Mouse (Mus musculus) Patski (cell line): ENCODE data around the gene Mcm9. TPM values are rescaled to one million over a fixed set of nuclear protein-coding genes. Genes with fewer than 3 reads are reported as not detected.
"Not testable (repeated sequence)": the region's sequence is repeated elsewhere in the genome, so short reads cannot be mapped to it uniquely, and the experiment has no call there.

Experiments used
- ATAC-seq: fragments of 100-300 bp; one replicate; pipeline ENCODE4 v1.8.0; 2021
- CTCF ChIA-PET: fragments of 350-600 bp; sonication (Branson Sonifier 250); formaldehyde crosslinking; loops from one replicate; lab custom pipeline; 2022; ENCODE audit warnings: inconsistent platforms; lab: Charles Lee
- POLR2A ChIA-PET: fragments of 350-600 bp; sonication (Branson Sonifier 250); formaldehyde crosslinking; loops from one replicate; lab custom pipeline; 2022; ENCODE audit warnings: antibody characterized with exemption, inconsistent platforms; lab: Charles Lee
- DNase-seq: peaks from one replicate; pipeline ENCODE4 v3.0.0-alpha.2; 2011; ENCODE audit warnings: low read depth, low spot score
- H3K27me3 ChIP-seq: fragments of 371-371 bp; one replicate; pipeline ENCODE4 v1.5.1; 2021
- CTCF ChIP-seq: fragments of 100-300 bp; IDR thresholded peaks from one replicate; pipeline ENCODE4 v1.5.1; 2021
- in situ Hi-C: fragments of 300-500 bp; cut with MboI; formaldehyde crosslinking; loops from 3 replicates; pipeline ENCODE4 v1.11.1; 2018; ENCODE audit warnings: low pct_unique_long_range_greater_than_20kb, mixed read lengths
- polyA plus RNA-seq: library from polyadenylated mRNA; unstranded; gene quantifications from one replicate; pipeline ENCODE4 v1.2.3, GENCODE M21; 2021

The Mcm9 gene
- 8.8 TPM for polyA plus RNA-seq

- DNase-seq, ATAC-seq, POLR2A ChIA-PET: not testable (repeated sequence)
- CTCF ChIA-PET: interaction anchor here (0.7 to 1.9 kb wide), 2 partner anchors 29 to 30 kb away, joined by 3 to 7 read pairs; no protein-coding TSS in a partner anchor
- in situ Hi-C loops: loop anchor here (5.0 to 25.0 kb wide), 2 partner anchors 167 to 432 kb away; no protein-coding TSS in a partner anchor
- H3K27me3 ChIP-seq: peaks cover 25% of the 10 kb centered on the region
Observed at GRCm38 (mm10) chr10:53630339-53630738, at the start of gene Mcm9. Gene Mcm9 (minus strand): TSS chr10:53630439.

GRCm38 (mm10) chr10:53661788-53662187 is 31.5 kb upstream of the Mcm9 start:
- CTCF ChIA-PET: interaction anchor here (1.1 kb wide), 1 partner anchor 68 kb away, joined by 3 read pairs; no protein-coding TSS in a partner anchor
- ATAC-seq (no peak), DNase-seq (no peak)
- no peak for TF ChIP-seq CTCF
- POLR2A ChIA-PET: no interaction called here
- in situ Hi-C loops: no loop called here
- H3K27me3 ChIP-seq: peaks cover 2% of the 10 kb centered on the region

- TF ChIP-seq CTCF: peak; percentile 48
- POLR2A ChIA-PET, H3K27me3 ChIP-seq, ATAC-seq, in situ Hi-C loops, DNase-seq: not testable (repeated sequence)
- CTCF ChIA-PET: interaction anchor here (0.8 to 1.6 kb wide), 3 partner anchors 9 to 56 kb away, joined by 3 to 6 read pairs (median 3); no protein-coding TSS in a partner anchor
Observed at GRCm38 (mm10) chr10:53654239-53654638, 24.0 kb upstream of the Mcm9 start.

DNA sequence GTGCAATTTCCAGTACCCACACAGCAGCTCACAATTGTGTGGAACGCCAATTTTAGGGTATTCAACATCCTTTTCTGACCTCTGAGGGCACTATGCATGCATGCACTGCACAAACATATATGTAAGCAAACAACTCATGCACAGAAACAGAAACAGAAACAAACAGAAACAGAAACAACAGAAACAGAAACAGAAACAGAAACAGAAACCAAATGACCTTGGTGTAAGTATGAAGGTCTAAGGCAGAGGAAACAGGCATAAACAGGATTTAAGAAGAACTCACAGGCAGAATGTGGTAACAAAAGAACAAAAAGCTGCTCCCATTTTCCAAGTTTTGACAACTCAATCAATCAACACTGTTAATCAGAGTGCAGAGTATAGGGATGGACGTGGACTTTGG is 20.4 kb upstream of the Mcm9 start:
- DNase-seq: no peak
- no peak for TF ChIP-seq CTCF
- in situ Hi-C loops: no loop called here
- peaks cover 5% of the 10 kb centered on the region for H3K27me3 ChIP-seq
- ChIA-PET CTCF (interaction anchor here (2.8 kb wide), 1 partner anchor 9 kb away, joined by 11 read pairs; no protein-coding TSS in a partner anchor), POLR2A (no interaction called here)
- no peak for ATAC-seq

GRCm38 (mm10) chr10:53641507-53641906 is 11.3 kb upstream of the Mcm9 start:
- ATAC-seq (peak; percentile 74), DNase-seq (no peak)
- in situ Hi-C loops: loop anchor here (25.0 kb wide), 1 partner anchor 421 kb away; no protein-coding TSS in a partner anchor
- CTCF ChIA-PET: interaction anchor here (0.6 to 2.3 kb wide), 13 partner anchors 9 to 161 kb away, joined by 3 to 19 read pairs (median 3); no protein-coding TSS in a partner anchor
- POLR2A ChIA-PET: no interaction called here
- H3K27me3 ChIP-seq: peaks cover 36% of the 10 kb centered on the region
- TF ChIP-seq CTCF: peak; percentile 85

DNA sequence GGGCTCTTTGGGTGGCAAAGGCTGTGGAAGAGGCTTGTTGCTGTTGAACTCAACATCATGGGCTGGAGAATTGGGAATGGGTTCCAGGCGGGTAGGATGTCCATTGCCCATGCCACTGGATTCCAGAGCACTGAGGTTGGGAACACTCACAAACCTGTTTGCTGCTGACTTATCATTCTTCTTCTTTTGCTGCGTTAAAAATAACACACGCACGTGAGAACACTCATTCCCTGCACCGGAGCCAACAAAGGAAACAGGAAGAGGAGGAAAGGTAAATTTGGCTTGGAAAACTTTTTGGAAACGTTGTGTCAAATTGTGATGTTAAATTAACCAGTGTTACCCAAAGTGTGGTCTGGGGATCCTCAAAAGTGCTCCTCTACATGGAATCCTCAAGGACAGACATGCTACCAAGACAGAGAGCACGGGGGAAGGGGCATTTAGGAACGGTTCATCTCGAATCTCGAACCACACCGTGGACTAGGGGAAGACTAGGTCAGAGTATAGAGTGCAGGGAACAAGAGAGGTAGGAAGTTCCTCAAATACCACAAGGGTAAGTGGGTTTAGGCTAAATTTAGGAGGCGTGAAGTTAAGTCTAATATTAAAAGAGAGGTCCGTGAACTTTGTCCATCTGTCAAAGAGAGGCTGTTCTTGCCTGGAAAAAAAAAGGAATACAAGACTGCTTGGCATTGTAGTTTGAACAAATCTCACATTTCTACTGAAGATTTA is 5.2 kb upstream of the Mcm9 start:
- DNase-seq: no peak
- peaks cover 48% of the 10 kb centered on the region for H3K27me3 ChIP-seq
- no peak for TF ChIP-seq CTCF
- in situ Hi-C loops: loop anchor here (25.0 kb wide), 1 partner anchor 427 kb away; no protein-coding TSS in a partner anchor
- CTCF ChIA-PET: no interaction called here
- ATAC-seq: no peak
- POLR2A ChIA-PET: no interaction called here

DNA sequence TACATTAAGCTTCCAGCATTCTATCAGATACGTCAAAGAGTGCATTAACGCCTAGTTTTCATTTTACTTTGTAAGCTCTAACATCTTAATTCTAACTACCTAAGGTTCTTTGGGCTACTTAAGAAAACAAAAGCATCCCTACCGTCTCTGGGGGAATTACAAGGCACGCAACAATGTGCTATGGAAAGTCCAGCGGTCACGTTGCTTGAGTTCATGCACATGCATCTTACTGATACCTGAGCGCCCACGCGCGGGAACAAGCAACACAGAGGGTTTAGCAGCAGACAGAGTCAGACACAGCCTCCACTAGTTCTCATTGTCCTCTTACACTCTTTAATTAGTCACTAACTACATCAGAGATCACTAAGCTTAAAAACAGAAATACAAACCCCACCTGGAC is 3.9 kb upstream of the Mcm9 start:
- in situ Hi-C loops: loop anchor here (5.0 to 25.0 kb wide), 2 partner anchors 163 to 428 kb away; no protein-coding TSS in a partner anchor
- ChIA-PET CTCF (no interaction called here), POLR2A (no interaction called here)
- H3K27me3 ChIP-seq: peaks cover 44% of the 10 kb centered on the region
- no peak for TF ChIP-seq CTCF
- no peak for ATAC-seq
- no peak for DNase-seq

GRCm38 (mm10) chr10:53629918-53630250 is 355 bp downstream of the Mcm9 start:
- DNase-seq (peak; percentile 76), ATAC-seq (peak; percentile 96)
- peaks cover 22% of the 10 kb centered on the region for H3K27me3 ChIP-seq
- in situ Hi-C loops: loop anchor here (5.0 to 25.0 kb wide), 2 partner anchors 167 to 432 kb away; no protein-coding TSS in a partner anchor
- CTCF ChIA-PET: interaction anchor here (0.7 to 1.9 kb wide), 4 partner anchors 11 to 30 kb away, joined by 3 to 7 read pairs (median 3); no protein-coding TSS in a partner anchor
- POLR2A ChIA-PET: no interaction called here
- TF ChIP-seq CTCF: no peak

DNA sequence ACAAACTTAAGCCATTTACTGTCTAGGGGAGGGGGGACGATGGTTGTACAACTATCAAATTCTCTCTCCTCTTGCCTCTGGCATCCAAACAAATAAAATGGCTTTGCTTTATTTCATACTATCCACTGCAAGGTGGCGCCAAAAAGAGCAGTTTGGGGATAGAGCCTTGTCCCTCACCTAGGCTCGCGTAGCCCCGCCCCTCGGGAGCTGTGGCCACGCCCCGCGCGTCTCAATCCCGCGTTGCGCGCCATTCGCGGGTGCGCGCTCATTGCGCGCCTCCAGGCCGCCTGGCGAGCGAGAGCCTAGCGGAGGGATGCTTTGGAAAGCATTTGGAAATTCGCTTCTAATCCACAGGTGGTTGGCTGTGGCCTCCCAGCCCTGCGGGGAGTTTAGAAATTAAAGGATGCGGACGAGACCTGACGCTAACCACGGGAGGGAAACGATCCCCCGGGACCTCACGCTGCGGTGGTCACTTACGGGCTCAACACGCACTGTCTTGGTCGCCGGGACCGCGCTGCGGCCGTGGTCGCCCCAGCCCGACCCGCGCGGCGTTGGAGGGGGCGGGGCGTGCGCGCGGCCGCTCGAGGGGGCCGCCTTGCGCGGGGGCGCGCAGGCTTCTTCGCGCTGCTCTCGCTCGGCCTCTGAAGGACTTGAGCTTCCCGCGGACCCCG is 857 bp downstream of the Mcm9 start:
- DNase-seq: peak; percentile 47
- H3K27me3 ChIP-seq: peaks cover 17% of the 10 kb centered on the region
- in situ Hi-C loops: loop anchor here (25.0 kb wide), 1 partner anchor 433 kb away; no protein-coding TSS in a partner anchor
- peak; percentile 65 for TF ChIP-seq CTCF
- peak; percentile 88 for ATAC-seq
- CTCF ChIA-PET: interaction anchor here (0.8 to 1.9 kb wide), 3 partner anchors 10 to 28 kb away, joined by 3 to 7 read pairs (median 3); no protein-coding TSS in a partner anchor
- POLR2A ChIA-PET: no interaction called here
